Mouse (Mus musculus): ENCODE measurements at regions not wholly inside any gene's neighbourhood (a gene's known extent, or its start where the extent isn't known, plus 50 kb on each side); places are given as distances from the start of the nearest gene placed in this dataset.
"Not testable (repeated sequence)": the region's sequence is repeated elsewhere in the genome, so short reads cannot be mapped to it uniquely, and the experiment has no call there.

- DNase-seq (ENCODE audit: low read depth, low spot score): peak; percentile 73
These were observed 527.4 kb upstream of the Gm5150 start for GRCm38 (mm10) chr3:16533643-16534042.

DNA sequence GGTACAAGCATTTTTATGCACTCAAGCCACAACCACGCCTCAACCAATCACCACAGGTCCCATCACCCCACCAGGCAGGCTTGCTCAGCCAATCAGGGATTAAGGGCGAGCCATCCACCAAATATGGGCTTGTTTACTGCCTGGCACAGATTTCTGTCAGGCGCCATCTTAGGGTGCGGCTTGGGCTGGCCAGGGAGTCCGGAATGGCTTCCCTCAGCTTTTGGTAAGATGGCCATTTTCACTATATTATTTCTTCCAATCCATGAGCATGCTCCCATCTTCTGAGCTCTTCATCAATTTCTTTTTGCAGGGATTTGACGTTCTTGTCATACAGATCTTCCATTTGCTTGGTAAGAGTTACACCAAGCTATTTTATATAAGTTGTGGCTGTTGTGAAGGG lies 521.3 kb upstream of the Gm5150 start:
- DNase-seq (ENCODE audit: low read depth, low spot score): not testable (repeated sequence)

DNA sequence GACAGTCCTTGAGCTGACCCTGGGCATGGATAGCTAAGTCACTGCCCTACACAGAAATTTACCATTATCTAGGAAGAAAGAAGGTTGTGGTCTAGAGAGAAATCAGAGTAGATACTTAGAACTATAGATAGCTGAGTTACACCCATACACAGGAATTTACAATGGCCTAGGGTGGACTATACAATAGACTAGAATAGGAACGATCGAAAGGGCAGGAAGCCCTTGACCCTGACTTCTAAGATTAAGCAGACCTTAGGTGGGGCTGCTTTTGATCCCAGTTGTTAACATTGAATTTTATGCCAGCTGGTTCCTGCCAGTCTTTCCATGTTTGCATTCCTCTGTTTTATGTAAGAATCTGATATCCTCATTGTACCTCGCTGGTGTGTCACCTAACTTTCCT lies 482.2 kb upstream of the Gm5150 start:
- DNase-seq (ENCODE audit: low read depth, low spot score): not testable (repeated sequence)

DNA sequence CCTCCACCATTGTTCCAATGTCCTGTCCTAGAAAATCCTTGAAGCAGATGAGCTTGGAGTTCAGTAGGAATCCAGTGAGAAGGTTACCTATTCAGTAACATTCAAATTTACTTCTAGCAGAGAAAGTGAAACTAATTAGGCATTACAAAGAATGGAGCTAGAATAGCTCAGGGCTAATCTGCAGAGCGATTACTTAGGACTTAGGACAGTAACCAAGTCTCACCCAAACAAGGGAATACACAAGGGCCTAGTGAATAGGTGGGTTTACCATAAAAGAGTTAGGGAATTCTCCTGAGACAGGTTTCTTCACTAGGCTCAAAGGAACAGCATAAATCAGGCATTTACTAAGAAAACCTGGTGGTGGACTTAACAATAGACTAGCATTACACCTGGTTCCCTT lies 476.5 kb upstream of the Gm5150 start:
- DNase-seq (ENCODE audit: low read depth, low spot score): no peak

GRCm38 (mm10) chr3:16471360-16471759 lies 465.1 kb upstream of the Gm5150 start:
- DNase-seq (ENCODE audit: low read depth, low spot score): peak; percentile 53

- peak; percentile 87 for DNase-seq (ENCODE audit: low read depth, low spot score)
These were observed 460.2 kb upstream of the Gm5150 start for GRCm38 (mm10) chr3:16466388-16466787.

DNA sequence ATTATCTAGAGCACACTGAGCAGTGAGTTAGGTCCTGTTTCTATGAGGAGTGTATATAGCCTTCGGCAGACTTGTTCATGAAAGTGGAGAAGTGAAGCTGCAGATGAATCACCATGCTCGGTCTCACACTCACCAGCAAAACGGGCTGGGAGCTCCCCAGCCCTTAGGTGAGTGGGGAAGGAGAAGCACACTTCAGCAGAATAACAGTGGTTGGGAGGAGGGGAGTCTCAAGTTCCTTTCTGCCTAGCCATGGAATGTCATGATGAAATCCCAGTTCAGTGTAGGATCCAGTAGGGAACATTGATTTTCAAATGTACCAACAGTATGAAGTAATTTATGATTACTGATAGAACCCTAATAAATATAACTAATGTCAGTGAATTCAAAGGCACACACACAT lies 459.1 kb upstream of the Gm5150 start:
- no peak for DNase-seq (ENCODE audit: low read depth, low spot score)

DNA sequence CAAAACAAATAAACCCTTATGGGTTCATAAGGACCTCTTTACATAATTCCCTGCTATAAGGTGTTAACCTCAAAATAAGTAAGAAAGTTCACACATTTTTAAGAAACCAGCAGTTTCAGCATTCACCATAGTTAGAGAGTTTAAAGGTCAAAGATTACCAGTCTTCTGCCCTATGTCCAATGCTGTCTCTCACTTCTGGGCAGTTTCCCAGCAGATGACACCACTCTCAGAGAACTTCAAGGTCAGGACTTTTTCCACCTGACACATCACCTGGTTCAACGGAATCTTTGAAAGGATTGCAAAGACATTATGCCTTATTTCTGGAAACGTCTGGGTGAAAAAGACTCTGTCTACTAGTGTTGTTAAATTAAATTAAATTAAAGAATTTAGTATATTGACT lies 458.1 kb upstream of the Gm5150 start:
- DNase-seq (ENCODE audit: low read depth, low spot score): no peak

DNA sequence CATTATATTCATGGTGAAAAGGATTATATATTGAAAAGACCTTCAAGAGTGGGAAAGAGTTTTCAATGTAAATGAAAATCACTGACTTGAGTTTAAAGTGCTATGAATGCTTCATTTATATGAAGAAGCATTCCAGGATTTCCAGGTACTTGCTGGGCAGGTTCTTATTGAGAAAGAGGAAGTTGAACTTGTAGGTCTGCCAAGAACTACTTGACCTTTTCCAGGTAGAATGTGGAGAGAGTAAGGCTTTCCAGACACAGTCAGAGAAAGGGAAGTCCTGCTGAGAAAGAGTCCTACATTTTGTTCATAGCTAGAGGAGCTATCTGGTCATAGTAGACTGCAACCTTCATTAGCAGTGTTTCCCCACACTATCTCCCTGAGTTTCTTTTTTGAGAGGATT lies 426.8 kb upstream of the Gm5150 start:
- DNase-seq (ENCODE audit: low read depth, low spot score): no peak

- no peak for DNase-seq (ENCODE audit: low read depth, low spot score)
These were observed 425.5 kb upstream of the Gm5150 start for GRCm38 (mm10) chr3:16431819-16432115.

GRCm38 (mm10) chr3:16431082-16431818 lies 425.0 kb upstream of the Gm5150 start:
- DNase-seq (ENCODE audit: low read depth, low spot score): peak; percentile 59
